Mouse (Mus musculus): ENCODE data around the gene Mmp21.

Mmp21 gene

GRCm38 (mm10) chr7:133645716-133646115 is 34.1 kb downstream of the Mmp21 start:
- DNase-seq (ENCODE audit: low spot score in 2 of 2): no peak

GRCm38 (mm10) chr7:133638821-133639220 is 41.0 kb downstream of the Mmp21 start:
- peak; percentile 58 to 62 for DNase-seq (ENCODE audit: low spot score in 2 of 2)

GRCm38 (mm10) chr7:133638306-133638705 is 41.6 kb downstream of the Mmp21 start:
- DNase-seq (ENCODE audit: low spot score in 2 of 2): peak in 1 of 2 experiments; percentile 18

GRCm38 (mm10) chr7:133637361-133638305 is 42.2 kb downstream of the Mmp21 start, which contains the start of gene Edrf1:
Edrf1 (plus strand) TSS chr7:133637543.
- DNase-seq (ENCODE audit: low spot score in 2 of 2): peak; percentile 95 to 97

GRCm38 (mm10) chr7:133636738-133637352 is 43.0 kb downstream of the Mmp21 start:
- DNase-seq (ENCODE audit: low spot score in 2 of 2): peak; percentile 75 to 79

GRCm38 (mm10) chr7:133634932-133635650 is 44.8 kb downstream of the Mmp21 start:
- no peak for DNase-seq (ENCODE audit: low spot score in 2 of 2)

GRCm38 (mm10) chr7:133632476-133632875 is 47.4 kb downstream of the Mmp21 start:
- DNase-seq (ENCODE audit: low spot score in 2 of 2): peak in 1 of 2 experiments; percentile 38

- DNase-seq (ENCODE audit: low spot score in 2 of 2): no peak
Measured at GRCm38 (mm10) chr7:133630821-133631220, 49.0 kb downstream of the Mmp21 start.

- no peak for DNase-seq (ENCODE audit: low spot score in 2 of 2)
Measured at GRCm38 (mm10) chr7:133627184-133627936, 52.5 kb downstream of the Mmp21 start.

Data from right cerebral cortex, postnatal 36 days (tissue).